Mouse (Mus musculus): ENCODE data around the gene Rpn2. TPM values are rescaled to one million over a fixed set of nuclear protein-coding genes. Genes with fewer than 3 reads are reported as not detected.

Gene Rpn2
- polyA plus RNA-seq, 1 experiment, result 141 TPM

DNA sequence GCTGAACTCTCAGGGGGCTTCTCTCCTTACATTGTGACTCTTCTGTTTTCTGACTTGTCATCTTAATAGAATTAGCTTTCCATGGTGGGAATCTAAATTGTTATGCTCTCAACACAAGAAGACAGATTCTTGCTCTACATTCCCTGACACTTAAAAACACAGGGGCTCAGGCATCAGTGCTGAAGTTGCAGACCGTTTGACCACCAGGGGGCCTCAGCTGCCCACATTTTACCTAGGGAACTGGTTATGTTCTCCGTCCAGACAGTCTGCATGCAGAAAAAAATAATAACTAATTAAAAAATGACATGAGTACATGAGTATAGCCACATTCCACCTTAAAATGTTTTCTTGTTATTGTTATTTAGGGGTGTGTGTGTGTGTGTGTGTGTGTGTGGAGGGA lies 13.3 kb downstream of the Rpn2 start:
- WGBS, result 14% methylated on average over 2 of the region's 2 CpGs
- Histone ChIP-seq H3K27ac (ENCODE audit: insufficient read depth, low read depth, low read length) (no peak overlapping the region), H3K4me1 (ENCODE audit: control insufficient read depth, insufficient read depth, insufficient read length, low read length) (no peaks in the 10 kb centered on the region), H3K27me3 (ENCODE audit: control insufficient read depth, insufficient read depth, low read length) (no peaks in the 10 kb centered on the region), H3K4me3 (ENCODE audit: low read depth, low read length) (no peak overlapping the region), H3K36me3 (ENCODE audit: control insufficient read depth, insufficient read depth, low read length) (peaks cover 72% of the 10 kb centered on the region)
- no peak for TF ChIP-seq POLR2A (IDR thresholded peaks at IDR 0.05; ENCODE audit: low read depth, low read length)
- TF ChIP-seq CTCF (IDR thresholded peaks at IDR 0.05; ENCODE audit: extremely low read depth, insufficient read length, insufficient replicate concordance, low read depth, low read length), result peak; percentile 86; the same call in 1 of the 2 replicates

GRCm38 (mm10) chr2:157296105-157296689 lies 17.4 kb downstream of the Rpn2 start:
- 89% methylated on average over 7 of the region's 7 CpGs for WGBS
- H3K36me3 ChIP-seq (ENCODE audit: control insufficient read depth, insufficient read depth, low read length), result peaks cover 84% of the 10 kb centered on the region
- no peak for TF ChIP-seq POLR2A (IDR thresholded peaks at IDR 0.05; ENCODE audit: low read depth, low read length)
- no peak for TF ChIP-seq CTCF (IDR thresholded peaks at IDR 0.05; ENCODE audit: extremely low read depth, insufficient read length, insufficient replicate concordance, low read depth, low read length)
- no peak overlapping the region for H3K4me3 ChIP-seq (ENCODE audit: low read depth, low read length)
- no peak overlapping the region for H3K27ac ChIP-seq (ENCODE audit: insufficient read depth, low read depth, low read length)
- H3K27me3 ChIP-seq (ENCODE audit: control insufficient read depth, insufficient read depth, low read length), result no peaks in the 10 kb centered on the region
- H3K4me1 ChIP-seq (ENCODE audit: control insufficient read depth, insufficient read depth, insufficient read length, low read length), result no peaks in the 10 kb centered on the region

- TF ChIP-seq POLR2A (IDR thresholded peaks at IDR 0.05; ENCODE audit: low read depth, low read length), result no peak
- H3K27me3 ChIP-seq (ENCODE audit: control insufficient read depth, insufficient read depth, low read length), result no peaks in the 10 kb centered on the region
- peaks cover 80% of the 10 kb centered on the region for H3K36me3 ChIP-seq (ENCODE audit: control insufficient read depth, insufficient read depth, low read length)
- WGBS, result 83% methylated on average over 6 of the region's 6 CpGs
- no peak overlapping the region for H3K4me3 ChIP-seq (ENCODE audit: low read depth, low read length)
- H3K27ac ChIP-seq (ENCODE audit: insufficient read depth, low read depth, low read length), result no peak overlapping the region
- H3K4me1 ChIP-seq (ENCODE audit: control insufficient read depth, insufficient read depth, insufficient read length, low read length), result no peaks in the 10 kb centered on the region
Measured at GRCm38 (mm10) chr2:157300051-157300450, 21.2 kb downstream of the Rpn2 start.

DNA sequence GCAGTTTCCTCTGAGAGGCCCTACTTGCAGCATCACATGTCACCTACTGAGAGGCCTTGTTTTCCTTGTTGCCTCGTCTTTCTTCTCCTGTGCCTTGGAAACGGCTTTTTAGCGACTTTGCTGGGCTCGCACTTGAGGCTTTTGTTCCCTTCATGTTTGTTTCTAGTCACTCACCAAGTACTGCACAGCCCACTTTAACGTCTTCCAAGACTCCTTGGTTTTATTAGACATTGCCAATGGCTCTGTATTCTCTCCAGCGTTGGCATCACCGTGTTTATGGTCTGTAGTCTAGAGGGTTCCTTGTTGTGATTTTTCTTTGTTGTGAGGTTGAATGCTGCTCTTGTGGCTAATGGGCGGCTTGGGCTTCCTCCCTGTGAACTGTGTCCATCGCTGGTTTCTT lies 24.3 kb downstream of the Rpn2 start:
- TF ChIP-seq POLR2A (IDR thresholded peaks at IDR 0.05; ENCODE audit: low read depth, low read length) (no peak), CTCF (IDR thresholded peaks at IDR 0.05; ENCODE audit: extremely low read depth, insufficient read length, insufficient replicate concordance, low read depth, low read length) (no peak)
- no peak overlapping the region for H3K27ac ChIP-seq (ENCODE audit: insufficient read depth, low read depth, low read length)
- no peaks in the 10 kb centered on the region for H3K4me1 ChIP-seq (ENCODE audit: control insufficient read depth, insufficient read depth, insufficient read length, low read length)
- peaks cover 74% of the 10 kb centered on the region for H3K36me3 ChIP-seq (ENCODE audit: control insufficient read depth, insufficient read depth, low read length)
- H3K4me3 ChIP-seq (ENCODE audit: low read depth, low read length), result no peak overlapping the region
- 84% methylated on average over 9 of the region's 9 CpGs for WGBS
- no peaks in the 10 kb centered on the region for H3K27me3 ChIP-seq (ENCODE audit: control insufficient read depth, insufficient read depth, low read length)

- H3K36me3 ChIP-seq (ENCODE audit: control insufficient read depth, insufficient read depth, low read length), result peaks cover 71% of the 10 kb centered on the region
- TF ChIP-seq POLR2A (IDR thresholded peaks at IDR 0.05; ENCODE audit: low read depth, low read length), result no peak
- WGBS, result 76% methylated on average over 7 of the region's 7 CpGs
- H3K4me3 ChIP-seq (ENCODE audit: low read depth, low read length), result no peak overlapping the region
- no peaks in the 10 kb centered on the region for H3K27me3 ChIP-seq (ENCODE audit: control insufficient read depth, insufficient read depth, low read length)
- no peaks in the 10 kb centered on the region for H3K4me1 ChIP-seq (ENCODE audit: control insufficient read depth, insufficient read depth, insufficient read length, low read length)
- no peak overlapping the region for H3K27ac ChIP-seq (ENCODE audit: insufficient read depth, low read depth, low read length)
Measured at GRCm38 (mm10) chr2:157306091-157307032, 27.5 kb downstream of the Rpn2 start.

DNA sequence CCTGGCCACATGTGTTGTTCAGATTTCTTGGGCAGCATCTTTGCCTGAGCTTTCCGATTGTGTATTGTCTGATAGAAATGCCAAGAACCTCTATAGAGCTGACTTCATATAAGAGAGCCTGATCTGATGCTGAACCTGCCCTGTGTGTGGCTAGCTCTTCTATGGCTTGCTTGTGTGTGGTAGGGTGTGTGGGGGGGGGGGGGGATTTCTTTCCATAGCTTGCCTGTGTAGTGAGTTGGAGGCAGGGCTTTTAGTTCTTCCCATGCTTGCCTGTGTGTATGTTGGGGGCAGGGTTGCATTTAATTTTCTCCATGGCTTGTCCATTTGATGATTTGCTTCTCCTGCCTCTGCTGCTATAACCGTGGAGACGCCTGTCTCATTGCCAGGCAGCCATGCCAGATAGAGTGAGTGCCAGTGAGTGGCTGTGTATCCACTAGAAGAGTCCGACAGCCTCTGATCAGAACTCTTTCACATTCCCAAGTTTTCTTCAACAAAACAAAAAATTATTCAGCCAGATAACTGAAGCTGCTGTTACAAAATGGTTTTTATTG lies 29.0 kb downstream of the Rpn2 start:
- Histone ChIP-seq H3K27me3 (ENCODE audit: control insufficient read depth, insufficient read depth, low read length) (no peaks in the 10 kb centered on the region), H3K4me1 (ENCODE audit: control insufficient read depth, insufficient read depth, insufficient read length, low read length) (no peaks in the 10 kb centered on the region), H3K36me3 (ENCODE audit: control insufficient read depth, insufficient read depth, low read length) (peaks cover 74% of the 10 kb centered on the region), H3K4me3 (ENCODE audit: low read depth, low read length) (no peak overlapping the region), H3K27ac (ENCODE audit: insufficient read depth, low read depth, low read length) (no peak overlapping the region)
- no peak for TF ChIP-seq POLR2A (IDR thresholded peaks at IDR 0.05; ENCODE audit: low read depth, low read length)
- no peak for TF ChIP-seq CTCF (IDR thresholded peaks at IDR 0.05; ENCODE audit: extremely low read depth, insufficient read length, insufficient replicate concordance, low read depth, low read length)
- 91% methylated on average over 4 of the region's 4 CpGs for WGBS

- no peak overlapping the region for H3K27ac ChIP-seq (ENCODE audit: insufficient read depth, low read depth, low read length)
- TF ChIP-seq POLR2A (IDR thresholded peaks at IDR 0.05; ENCODE audit: low read depth, low read length) (no peak), CTCF (IDR thresholded peaks at IDR 0.05; ENCODE audit: extremely low read depth, insufficient read length, insufficient replicate concordance, low read depth, low read length) (no peak)
- H3K36me3 ChIP-seq (ENCODE audit: control insufficient read depth, insufficient read depth, low read length), result peaks cover 74% of the 10 kb centered on the region
- no peaks in the 10 kb centered on the region for H3K4me1 ChIP-seq (ENCODE audit: control insufficient read depth, insufficient read depth, insufficient read length, low read length)
- 91% methylated on average over 2 of the region's 2 CpGs for WGBS
- no peaks in the 10 kb centered on the region for H3K27me3 ChIP-seq (ENCODE audit: control insufficient read depth, insufficient read depth, low read length)
- H3K4me3 ChIP-seq (ENCODE audit: low read depth, low read length), result no peak overlapping the region
Measured at GRCm38 (mm10) chr2:157308273-157308917, 29.6 kb downstream of the Rpn2 start.
